In genomic region chr9:57238220-57238619, GRCm38 (mm10) we compare ENCODE assay signal across 26 mouse cellular contexts. TPM values are rescaled to one million over a fixed set of nuclear protein-coding genes. Genes with fewer than 3 reads are reported as not detected.
"Had no signal": no experiment of that assay in that cellular context is flagged by ENCODE, and none has a peak within 500 bp of the region (broad histone marks: within the 10 kb centered on the region; RNA-seq: fewer than 3 reads in every experiment).

No protein-coding gene starts in this region.

- H3K4me3 ChIP-seq: megakaryocyte, embryonic 14.5 days; midbrain, embryonic 13.5 days; midbrain, embryonic 15.5 days; myocyte; neural tube, embryonic 13.5 days; neural tube, embryonic 15.5 days had no signal

- ATAC-seq: midbrain, embryonic 13.5 days; midbrain, embryonic 15.5 days had no signal

- H3K4me2 ChIP-seq: lung, embryonic 14.5 days; midbrain, embryonic 11.5 days; midbrain, embryonic 13.5 days; midbrain, embryonic 15.5 days; neural tube, embryonic 13.5 days; neural tube, embryonic 15.5 days had no signal

- H3K9ac ChIP-seq: lung, embryonic 14.5 days; midbrain, embryonic 13.5 days; midbrain, embryonic 15.5 days; neural tube, embryonic 13.5 days; neural tube, embryonic 15.5 days had no signal

- H3K9me3 ChIP-seq: megakaryocyte, embryonic 14.5 days; midbrain, embryonic 13.5 days; midbrain, embryonic 15.5 days; neural tube, embryonic 13.5 days; neural tube, embryonic 15.5 days had no signal

- H3K36me3 ChIP-seq: midbrain, embryonic 13.5 days; midbrain, embryonic 15.5 days; neural tube, embryonic 13.5 days; neural tube, embryonic 15.5 days had no signal

- H3K27ac ChIP-seq: midbrain, embryonic 13.5 days; midbrain, embryonic 15.5 days; neural tube, embryonic 13.5 days; neural tube, embryonic 15.5 days had no signal

- H3K27me3 ChIP-seq: midbrain, embryonic 13.5 days; midbrain, embryonic 15.5 days; neural tube, embryonic 13.5 days; neural tube, embryonic 15.5 days had no signal

- DNase-seq: lung, adult 18-20 months; lung, embryonic 14.5 days; lung, postnatal 10 days; lung, postnatal 4 days; retina, postnatal 1 day; right cerebral cortex, adult 18-20 months; right cerebral cortex, postnatal 25 days; right cerebral cortex, postnatal 4 days; spleen, adult 18-20 months; thymus, adult 18-20 months; thymus, postnatal 14 days; thymus, postnatal 36 days had no signal

- H3K4me1 ChIP-seq: midbrain, embryonic 13.5 days; midbrain, embryonic 15.5 days; neural tube, embryonic 13.5 days; neural tube, embryonic 15.5 days had no signal

RNA-seq across cellular contexts. Expression of gene Trcg1, which starts 1.9 kb away (rescaled TPM):
- total RNA-seq: megakaryocyte progenitor cell, adult 5-6 weeks had no signal
- polyA plus RNA-seq: lung, embryonic 14.5 days; lung, embryonic 16.5 days; midbrain, embryonic 11.5 days; midbrain, embryonic 13.5 days; midbrain, embryonic 15.5 days; myocyte; neural tube, embryonic 11.5 days; neural tube, embryonic 13.5 days; neural tube, embryonic 15.5 days; small intestine, adult 2 months; stomach, embryonic 14.5 days; stomach, embryonic 16.5 days; thymus, postnatal 0 days had no signal
